Mouse (Mus musculus) intestine, postnatal 0 days (tissue): ENCODE results near the gene Wdr74. TPM values are rescaled to one million over a fixed set of nuclear protein-coding genes. Genes with fewer than 3 reads are reported as not detected.

Experiments
- ATAC-seq: fragments of 200-750 bp; cut with Nextera tagmentation; 2 replicates; pipeline ENCODE4 v1.8.0; 2017; ENCODE audit warnings: mild to moderate bottlenecking, moderate TSS enrichment, moderate library complexity
- H3K27ac ChIP-seq: fragments of 300-500 bp; sonication (generic); 2 replicates; pipeline ENCODE4 v1.5.1; 2014; ENCODE audit warnings: mild to moderate bottlenecking, low read depth, low read length, moderate library complexity
- H3K27me3 ChIP-seq: fragments of 300-500 bp; sonication (generic); replicated peaks from 2 replicates; pipeline ENCODE4 v1.6.1; 2014; ENCODE audit warnings: low read length, mixed read lengths; ENCODE audit not compliant: control insufficient read depth, insufficient read depth
- H3K36me3 ChIP-seq: fragments of 300-500 bp; sonication (generic); 2 replicates; pipeline ENCODE4 v1.6.1; 2014; ENCODE audit warnings: mild to moderate bottlenecking, moderate library complexity; ENCODE audit not compliant: control insufficient read depth, insufficient read depth
- H3K4me1 ChIP-seq: fragments of 300-500 bp; sonication (generic); replicated peaks from 2 replicates; pipeline ENCODE4 v1.6.1; 2014; ENCODE audit warnings: antibody characterized with exemption, low read length, mixed read lengths; ENCODE audit not compliant: control insufficient read depth, insufficient read depth
- H3K4me2 ChIP-seq: fragments of 300-500 bp; sonication (generic); replicated peaks from 2 replicates; pipeline ENCODE4 v1.6.1; 2014; ENCODE audit warnings: low read depth, mild to moderate bottlenecking, moderate library complexity
- H3K4me3 ChIP-seq: fragments of 300-500 bp; sonication (generic); 2 replicates; pipeline ENCODE4 v1.5.1; 2014; ENCODE audit warnings: low read depth, low read length
- H3K9ac ChIP-seq: fragments of 300-500 bp; sonication (generic); 2 replicates; pipeline ENCODE4 v1.6.1; 2014; ENCODE audit warnings: mild to moderate bottlenecking, low read depth, low read length
- H3K9me3 ChIP-seq: fragments of 300-500 bp; sonication (generic); 2 replicates; pipeline ENCODE4 v1.6.1; 2016; ENCODE audit warnings: mixed run types; ENCODE audit not compliant: control insufficient read depth
- CTCF ChIP-seq: sonication (generic); IDR thresholded peaks from 2 replicates; pipeline ENCODE4 v1.5.1; 2016; ENCODE audit warnings: low read depth, mild to moderate bottlenecking, control low read depth, antibody characterized with exemption, moderate library complexity
- WGBS: fragments of 180-500 bp; shearing (Covaris S2); extraction: QIAGEN DNeasy Blood & Tissue Kit; methylation state at CpG from one replicate; pipeline ENCODE4 v1.1.7; 2014; 5-methylcytosine and 5-hydroxymethylcytosine counted together
- polyA plus RNA-seq: library from polyadenylated mRNA; unstranded; fragments of >200 nt; fragmentation: Nextera tagmentation; extraction: Ambion mirVana; gene quantifications from 2 replicates; pipeline ENCODE4 v1.2.1, GENCODE M21; 2015

Gene Wdr74
- 32.8 and 33.4 TPM in 2 replicates for polyA plus RNA-seq

GRCm38 (mm10) chr19:8735389-8736159, at the start of gene Wdr74:
Gene Wdr74 (plus strand): TSS chr19:8735827.
- Histone ChIP-seq H3K4me1 (no peaks in the 10 kb centered on the region), H3K36me3 (peaks cover 27% of the 10 kb centered on the region), H3K4me2 (peak within 1 kb of the TSS; percentile 95), H3K9ac (peak within 1 kb of the TSS; percentile 71), H3K27me3 (no peaks in the 10 kb centered on the region), H3K4me3 (peak within 1 kb of the TSS; percentile 94), H3K9me3 (no peaks in the 10 kb centered on the region), H3K27ac (peak within 1 kb of the TSS; percentile 74)
- WGBS, result under 1% methylated on average over 32 of the region's 32 CpGs
- peak; percentile 87 for ATAC-seq
- TF ChIP-seq CTCF, result no peak

- H3K4me1 ChIP-seq, result no peaks in the 10 kb centered on the region
- H3K36me3 ChIP-seq, result no peaks in the 10 kb centered on the region
- 64% methylated on average over 9 of the region's 9 CpGs for WGBS
- ATAC-seq, result no peak
- H3K4me2 ChIP-seq, result no peak overlapping the region
- H3K27me3 ChIP-seq, result no peaks in the 10 kb centered on the region
- no peak overlapping the region for H3K4me3 ChIP-seq
- no peak overlapping the region for H3K9ac ChIP-seq
- no peak overlapping the region for H3K27ac ChIP-seq
- H3K9me3 ChIP-seq, result no peaks in the 10 kb centered on the region
- no peak for TF ChIP-seq CTCF
Measured at GRCm38 (mm10) chr19:8691871-8692539, 43.6 kb upstream of the Wdr74 start.

GRCm38 (mm10) chr19:8692740-8693139, 42.9 kb upstream of the Wdr74 start:
- H3K4me2 ChIP-seq, result no peak overlapping the region
- no peak overlapping the region for H3K4me3 ChIP-seq
- ATAC-seq, result no peak
- H3K27ac ChIP-seq, result no peak overlapping the region
- H3K4me1 ChIP-seq, result no peaks in the 10 kb centered on the region
- H3K9ac ChIP-seq, result no peak overlapping the region
- no peaks in the 10 kb centered on the region for H3K9me3 ChIP-seq
- H3K27me3 ChIP-seq, result no peaks in the 10 kb centered on the region
- TF ChIP-seq CTCF, result no peak
- H3K36me3 ChIP-seq, result no peaks in the 10 kb centered on the region
- 69% methylated on average over 5 of the region's 5 CpGs for WGBS

GRCm38 (mm10) chr19:8695330-8695729, 40.3 kb upstream of the Wdr74 start:
- TF ChIP-seq CTCF, result peak; percentile 71
- no peaks in the 10 kb centered on the region for H3K36me3 ChIP-seq
- WGBS, result 28% methylated on average over 6 of the region's 6 CpGs

GRCm38 (mm10) chr19:8699652-8700051, 36.0 kb upstream of the Wdr74 start:
- no peak overlapping the region for H3K27ac ChIP-seq
- WGBS, result 77% methylated on average over 9 of the region's 9 CpGs

More at GRCm38 (mm10) chr19:8695330-8695729, 40.3 kb upstream of the Wdr74 start:
- H3K4me3 ChIP-seq, result no peak overlapping the region
- no peaks in the 10 kb centered on the region for H3K4me1 ChIP-seq
- no peak overlapping the region for H3K9ac ChIP-seq
- no peaks in the 10 kb centered on the region for H3K27me3 ChIP-seq
- H3K27ac ChIP-seq, result no peak overlapping the region
- peak; percentile 49 for ATAC-seq
- H3K9me3 ChIP-seq, result no peaks in the 10 kb centered on the region
- H3K4me2 ChIP-seq, result no peak overlapping the region

GRCm38 (mm10) chr19:8702458-8702857, 33.2 kb upstream of the Wdr74 start:
- WGBS, result 68% methylated on average over 3 of the region's 3 CpGs
- ATAC-seq, result no peak
- Histone ChIP-seq H3K4me2 (no peak overlapping the region), H3K9me3 (no peaks in the 10 kb centered on the region), H3K9ac (no peak overlapping the region), H3K4me1 (no peaks in the 10 kb centered on the region), H3K27ac (no peak overlapping the region), H3K36me3 (peaks cover 14% of the 10 kb centered on the region), H3K27me3 (no peaks in the 10 kb centered on the region), H3K4me3 (no peak overlapping the region)
- 0 out of 2 replicates have a peak, but pooled peaks have one; percentile 8 for TF ChIP-seq CTCF

More at GRCm38 (mm10) chr19:8699652-8700051, 36.0 kb upstream of the Wdr74 start:
- no peaks in the 10 kb centered on the region for H3K36me3 ChIP-seq
- TF ChIP-seq CTCF, result no peak
- no peak overlapping the region for H3K4me3 ChIP-seq
- ATAC-seq, result no peak
- H3K4me2 ChIP-seq, result no peak overlapping the region
- no peaks in the 10 kb centered on the region for H3K9me3 ChIP-seq
- H3K9ac ChIP-seq, result no peak overlapping the region
- no peaks in the 10 kb centered on the region for H3K4me1 ChIP-seq
- no peaks in the 10 kb centered on the region for H3K27me3 ChIP-seq
